Mouse (Mus musculus) Patski (cell line): Measurements from ENCODE around the gene Slc22a20. TPM values are rescaled to one million over a fixed set of nuclear protein-coding genes. Genes with fewer than 3 reads are reported as not detected.

Experiments
- ATAC-seq: fragments of 100-300 bp; one replicate; pipeline ENCODE4 v1.8.0; 2021
- CTCF ChIA-PET: fragments of 350-600 bp; sonication (Branson Sonifier 250); formaldehyde crosslinking; loops from one replicate; lab custom pipeline; 2022; ENCODE audit warnings: inconsistent platforms; lab: Charles Lee
- POLR2A ChIA-PET: fragments of 350-600 bp; sonication (Branson Sonifier 250); formaldehyde crosslinking; loops from one replicate; lab custom pipeline; 2022; ENCODE audit warnings: antibody characterized with exemption, inconsistent platforms; lab: Charles Lee
- DNase-seq: peaks from one replicate; pipeline ENCODE4 v3.0.0-alpha.2; 2011; ENCODE audit warnings: low read depth, low spot score
- H3K27me3 ChIP-seq: fragments of 371-371 bp; one replicate; pipeline ENCODE4 v1.5.1; 2021
- CTCF ChIP-seq: fragments of 100-300 bp; IDR thresholded peaks from one replicate; pipeline ENCODE4 v1.5.1; 2021
- in situ Hi-C: fragments of 300-500 bp; cut with MboI; formaldehyde crosslinking; loops from 3 replicates; pipeline ENCODE4 v1.11.1; 2018; ENCODE audit warnings: low pct_unique_long_range_greater_than_20kb, mixed read lengths
- polyA plus RNA-seq: library from polyadenylated mRNA; unstranded; gene quantifications from one replicate; pipeline ENCODE4 v1.2.3, GENCODE M21; 2021

The Slc22a20 gene
- polyA plus RNA-seq, 1 experiment from 2014 or later, result not detected

- H3K27me3 ChIP-seq, result peaks cover 8% of the 10 kb centered on the region
- ATAC-seq, result no peak
- no peak for TF ChIP-seq CTCF
- ChIA-PET CTCF (interaction anchor here (5.0 to 6.0 kb wide), 2 partner anchors 48 to 52 kb away, joined by 34 to 46 read pairs; partner anchors contain the start of gene Capn1), POLR2A (no interaction called here)
- in situ Hi-C loops, result loop anchor here (10.0 kb wide), 1 partner anchor 367 kb away; the partner anchor contains the start of gene Men1
- DNase-seq, result no peak
These were observed 18.3 kb downstream of the Slc22a20 start for GRCm38 (mm10) chr19:5967664-5968063.

- TF ChIP-seq CTCF, result no peak
- peaks cover 4% of the 10 kb centered on the region for H3K27me3 ChIP-seq
- POLR2A ChIA-PET, result no interaction called here
- in situ Hi-C loops, result loop anchor here (10.0 kb wide), 1 partner anchor 368 kb away; the partner anchor contains the start of gene Men1
- CTCF ChIA-PET, result interaction anchor here (3.2 to 6.0 kb wide), 3 partner anchors 49 to 78 kb away, joined by 13 to 46 read pairs (median 34); partner anchors contain the start of genes Capn1 and Syvn1
- DNase-seq, result no peak
- ATAC-seq, result no peak
These were observed 19.2 kb downstream of the Slc22a20 start for GRCm38 (mm10) chr19:5966786-5967185.

- no peak for TF ChIP-seq CTCF
- DNase-seq (no peak), ATAC-seq (no peak)
- in situ Hi-C loops, result loop anchor here (10.0 kb wide), 1 partner anchor 369 kb away; the partner anchor contains the start of gene Men1
- no peaks in the 10 kb centered on the region for H3K27me3 ChIP-seq
- ChIA-PET CTCF (interaction anchor here (0.8 to 6.0 kb wide), 6 partner anchors 34 to 162 kb away, joined by 3 to 46 read pairs (median 12); partner anchors contain the start of genes Capn1, Cdc42ep2, Snx15 and Syvn1), POLR2A (interaction anchor here (0.6 kb wide), 1 partner anchor 41 kb away, joined by 5 read pairs; no protein-coding TSS in a partner anchor)
These were observed 20.0 kb downstream of the Slc22a20 start for GRCm38 (mm10) chr19:5965910-5966309.

- peak; percentile 97 for TF ChIP-seq CTCF
- in situ Hi-C loops, result loop anchor here (10.0 kb wide), 1 partner anchor 370 kb away; the partner anchor contains the start of gene Men1
- peak; percentile 63 for ATAC-seq
These were observed 20.7 kb downstream of the Slc22a20 start for GRCm38 (mm10) chr19:5965280-5965679.

GRCm38 (mm10) chr19:5964804-5965203, 21.1 kb downstream of the Slc22a20 start:
- ChIA-PET CTCF (interaction anchor here (1.1 to 6.0 kb wide), 7 partner anchors 32 to 80 kb away, joined by 3 to 46 read pairs (median 12); partner anchors contain the start of genes Capn1, Cdc42ep2 and Syvn1), POLR2A (interaction anchor here (0.6 to 2.5 kb wide), 4 partner anchors 27 to 174 kb away, joined by 3 to 12 read pairs (median 4); partner anchors contain the start of genes Capn1 and Syvn1)
- TF ChIP-seq CTCF, result no peak
- DNase-seq, result no peak
- no peaks in the 10 kb centered on the region for H3K27me3 ChIP-seq
- no peak for ATAC-seq
- in situ Hi-C loops, result loop anchor here (5.0 to 10.0 kb wide), 4 partner anchors 43 to 370 kb away; partner anchors contain the start of genes Capn1, Cdc42ep2, Men1 and Snx15

More at GRCm38 (mm10) chr19:5965280-5965679, 20.7 kb downstream of the Slc22a20 start:
- DNase-seq, result no peak
- CTCF ChIA-PET, result interaction anchor here (0.8 to 6.0 kb wide), 7 partner anchors 35 to 163 kb away, joined by 3 to 46 read pairs (median 12); partner anchors contain the start of genes Capn1, Cdc42ep2, Snx15 and Syvn1
- H3K27me3 ChIP-seq, result no peaks in the 10 kb centered on the region
- POLR2A ChIA-PET, result interaction anchor here (0.6 to 2.5 kb wide), 3 partner anchors 26 to 175 kb away, joined by 3 to 12 read pairs (median 4); partner anchors contain the start of gene Capn1

GRCm38 (mm10) chr19:5963883-5964562, 21.9 kb downstream of the Slc22a20 start, which contains the start of gene Pola2:
Pola2 (minus strand) TSS chr19:5964202.
- no peak for ATAC-seq
- CTCF ChIA-PET, result interaction anchor here (1.1 to 6.0 kb wide), 8 partner anchors 31 to 163 kb away, joined by 3 to 46 read pairs (median 8); partner anchors contain the start of genes Capn1, Cdc42ep2 and Syvn1
- H3K27me3 ChIP-seq, result no peaks in the 10 kb centered on the region
- TF ChIP-seq CTCF, result no peak
- no peak for DNase-seq
- in situ Hi-C loops, result loop anchor here (5.0 to 10.0 kb wide), 4 partner anchors 42 to 371 kb away; partner anchors contain the start of genes Capn1, Cdc42ep2, Men1 and Snx15
- POLR2A ChIA-PET, result interaction anchor here (0.6 to 2.5 kb wide), 8 partner anchors 8 to 167 kb away, joined by 3 to 12 read pairs (median 4); partner anchors contain the start of genes Capn1 and Syvn1

GRCm38 (mm10) chr19:5962651-5963050, 23.3 kb downstream of the Slc22a20 start:
- ATAC-seq, result no peak
- no peaks in the 10 kb centered on the region for H3K27me3 ChIP-seq
- POLR2A ChIA-PET, result no interaction called here
- TF ChIP-seq CTCF, result peak; percentile 64
- CTCF ChIA-PET, result interaction anchor here (1.3 to 6.0 kb wide), 2 partner anchors 57 to 165 kb away, joined by 4 to 46 read pairs; no protein-coding TSS in a partner anchor
- no peak for DNase-seq
- in situ Hi-C loops, result loop anchor here (5.0 to 10.0 kb wide), 4 partner anchors 40 to 372 kb away; partner anchors contain the start of genes Capn1, Cdc42ep2, Men1 and Snx15

GRCm38 (mm10) chr19:5957371-5957770, 28.6 kb downstream of the Slc22a20 start:
- in situ Hi-C loops, result loop anchor here (5.0 kb wide), 1 partner anchor 170 kb away; no protein-coding TSS in a partner anchor
- ChIA-PET CTCF (interaction anchor here (0.7 to 8.2 kb wide), 5 partner anchors 28 to 191 kb away, joined by 3 to 100 read pairs (median 10); partner anchors contain the start of genes Capn1 and Cdc42ep2), POLR2A (interaction anchor here (0.6 to 5.0 kb wide), 3 partner anchors 33 to 342 kb away, joined by 3 to 25 read pairs (median 5); partner anchors contain the start of gene Cdc42ep2)
- DNase-seq, result no peak
- ATAC-seq, result no peak
- H3K27me3 ChIP-seq, result no peaks in the 10 kb centered on the region
- TF ChIP-seq CTCF, result no peak

- peak; percentile 64 for ATAC-seq
These were observed 29.3 kb downstream of the Slc22a20 start for GRCm38 (mm10) chr19:5956685-5957084.

More at GRCm38 (mm10) chr19:5956685-5957084, 29.3 kb downstream of the Slc22a20 start:
- ChIA-PET CTCF (interaction anchor here (0.7 to 8.2 kb wide), 14 partner anchors 12 to 191 kb away, joined by 3 to 100 read pairs (median 5); partner anchors contain the start of genes Capn1 and Cdc42ep2), POLR2A (interaction anchor here (0.6 to 5.0 kb wide), 3 partner anchors 32 to 343 kb away, joined by 3 to 25 read pairs (median 4); partner anchors contain the start of gene Cdc42ep2)
- no peak for TF ChIP-seq CTCF
- DNase-seq, result no peak
- H3K27me3 ChIP-seq, result no peaks in the 10 kb centered on the region
- in situ Hi-C loops, result loop anchor here (5.0 kb wide), 1 partner anchor 169 kb away; no protein-coding TSS in a partner anchor
